Mouse (Mus musculus) midbrain, embryonic 15.5 days (tissue): Measurements from ENCODE around the gene Gcnt3. TPM values are rescaled to one million over a fixed set of nuclear protein-coding genes. Genes with fewer than 3 reads are reported as not detected.

ENCODE experiments used
- ATAC-seq: fragments of 200-750 bp; cut with Nextera tagmentation; replicated peaks from 2 replicates; pipeline ENCODE4 v1.8.0; 2017; ENCODE audit warnings: moderate TSS enrichment
- H3K27ac ChIP-seq: fragments of 300-500 bp; sonication (generic); 2 replicates; pipeline ENCODE4 v1.5.1; 2015; ENCODE audit warnings: mild to moderate bottlenecking, inconsistent platforms
- H3K27me3 ChIP-seq: fragments of 300-500 bp; sonication (generic); replicated peaks from 2 replicates; pipeline ENCODE4 v1.6.1; 2015; ENCODE audit warnings: inconsistent platforms
- H3K36me3 ChIP-seq: fragments of 300-500 bp; sonication (generic); replicated peaks from 2 replicates; pipeline ENCODE4 v1.6.1; 2015; ENCODE audit warnings: inconsistent platforms
- H3K4me1 ChIP-seq: fragments of 300-500 bp; sonication (generic); 2 replicates; pipeline ENCODE4 v1.6.1; 2015; ENCODE audit warnings: inconsistent platforms
- H3K4me2 ChIP-seq: fragments of 300-500 bp; sonication (generic); 2 replicates; pipeline ENCODE4 v1.6.1; 2015; ENCODE audit warnings: inconsistent platforms, mild to moderate bottlenecking, moderate library complexity
- H3K4me3 ChIP-seq: fragments of 300-500 bp; sonication (generic); 2 replicates; pipeline ENCODE4 v1.5.1; 2015; ENCODE audit warnings: mild to moderate bottlenecking, inconsistent platforms
- H3K9ac ChIP-seq: fragments of 300-500 bp; sonication (generic); 2 replicates; pipeline ENCODE4 v1.6.1; 2015; ENCODE audit warnings: mild to moderate bottlenecking, inconsistent platforms
- H3K9me3 ChIP-seq: fragments of 300-500 bp; sonication (generic); 2 replicates; pipeline ENCODE4 v1.6.1; 2016; ENCODE audit warnings: inconsistent platforms
- WGBS: fragments of 180-500 bp; shearing (Covaris S2); methylation state at CpG from one replicate; pipeline ENCODE4 v1.1.7; 2015; ENCODE audit warnings: mixed read lengths; 5-methylcytosine and 5-hydroxymethylcytosine counted together
- polyA plus RNA-seq: library from polyadenylated mRNA; unstranded; fragments of >200 nt; fragmentation: Nextera tagmentation; extraction: Ambion mirVana; gene quantifications from 2 replicates; pipeline ENCODE4 v1.2.1, GENCODE M21; 2015

Gene Gcnt3
- polyA plus RNA-seq, 1 experiment from 2014 or later = not detected

GRCm38 (mm10) chr9:70067497-70067896, 29.6 kb upstream of the Gcnt3 start:
- H3K9me3 ChIP-seq = no peaks in the 10 kb centered on the region
- no peaks in the 10 kb centered on the region for H3K27me3 ChIP-seq
- no peak overlapping the region for H3K4me2 ChIP-seq
- H3K27ac ChIP-seq = no peak overlapping the region
- 92% methylated on average over 3 of the region's 3 CpGs for WGBS
- no peak overlapping the region for H3K4me3 ChIP-seq
- H3K9ac ChIP-seq = no peak overlapping the region
- H3K4me1 ChIP-seq = no peaks in the 10 kb centered on the region
- no peak for ATAC-seq
- no peaks in the 10 kb centered on the region for H3K36me3 ChIP-seq

- Histone ChIP-seq H3K4me1 (no peaks in the 10 kb centered on the region), H3K4me2 (no peak overlapping the region), H3K27me3 (no peaks in the 10 kb centered on the region), H3K27ac (no peak overlapping the region), H3K36me3 (no peaks in the 10 kb centered on the region), H3K9me3 (no peaks in the 10 kb centered on the region), H3K9ac (no peak overlapping the region), H3K4me3 (no peak overlapping the region)
- ATAC-seq = no peak
- 90% methylated on average over 3 of the region's 3 CpGs for WGBS
These were observed 24.1 kb upstream of the Gcnt3 start for GRCm38 (mm10) chr9:70062012-70062411.

GRCm38 (mm10) chr9:70053411-70053810, 15.5 kb upstream of the Gcnt3 start:
- WGBS = 32% methylated on average over 3 of the region's 3 CpGs
- Histone ChIP-seq H3K27me3 (no peaks in the 10 kb centered on the region), H3K27ac (no peak overlapping the region)

GRCm38 (mm10) chr9:70052730-70053129, 14.8 kb upstream of the Gcnt3 start:
- ATAC-seq = no peak
- Histone ChIP-seq H3K27ac (no peak overlapping the region), H3K4me3 (no peak overlapping the region), H3K9ac (no peak overlapping the region), H3K27me3 (no peaks in the 10 kb centered on the region), H3K9me3 (no peaks in the 10 kb centered on the region), H3K4me1 (0 out of 2 replicates have a peak, but pooled peaks cover 6% of the 10 kb centered on the region), H3K36me3 (no peaks in the 10 kb centered on the region), H3K4me2 (no peak overlapping the region)
- 71% methylated on average over 3 of the region's 3 CpGs for WGBS

More at GRCm38 (mm10) chr9:70053411-70053810, 15.5 kb upstream of the Gcnt3 start:
- H3K36me3 ChIP-seq = no peaks in the 10 kb centered on the region
- no peak overlapping the region for H3K4me3 ChIP-seq
- H3K4me2 ChIP-seq = no peak overlapping the region
- 0 out of 2 replicates have a peak, but pooled peaks cover 6% of the 10 kb centered on the region for H3K4me1 ChIP-seq
- no peak for ATAC-seq
- no peak overlapping the region for H3K9ac ChIP-seq
- H3K9me3 ChIP-seq = no peaks in the 10 kb centered on the region

- Histone ChIP-seq H3K27ac (no peak overlapping the region), H3K27me3 (no peaks in the 10 kb centered on the region), H3K36me3 (no peaks in the 10 kb centered on the region), H3K4me3 (no peak overlapping the region), H3K9me3 (no peaks in the 10 kb centered on the region), H3K4me1 (0 out of 2 replicates have a peak, but pooled peaks cover 6% of the 10 kb centered on the region), H3K4me2 (no peak overlapping the region), H3K9ac (no peak overlapping the region)
- WGBS = 44% methylated on average over 8 of the region's 8 CpGs
- no peak for ATAC-seq
These were observed 12.0 kb upstream of the Gcnt3 start for GRCm38 (mm10) chr9:70049839-70050238.

GRCm38 (mm10) chr9:70049416-70049783, 11.5 kb upstream of the Gcnt3 start:
- H3K36me3 ChIP-seq = no peaks in the 10 kb centered on the region
- no peak overlapping the region for H3K4me2 ChIP-seq
- 0 out of 2 replicates have a peak overlapping the region, but pooled peaks have one; percentile 53 for H3K27ac ChIP-seq
- H3K9ac ChIP-seq = no peak overlapping the region
- 0 out of 2 replicates have a peak, but pooled peaks cover 6% of the 10 kb centered on the region for H3K4me1 ChIP-seq
- no peak overlapping the region for H3K4me3 ChIP-seq
- no peaks in the 10 kb centered on the region for H3K9me3 ChIP-seq
- H3K27me3 ChIP-seq = no peaks in the 10 kb centered on the region
- 23% methylated on average over 3 of the region's 3 CpGs for WGBS
- ATAC-seq = no peak

- no peaks in the 10 kb centered on the region for H3K9me3 ChIP-seq
- H3K36me3 ChIP-seq = no peaks in the 10 kb centered on the region
- H3K4me2 ChIP-seq = no peak overlapping the region
- no peak overlapping the region for H3K9ac ChIP-seq
- 0 out of 2 replicates have a peak overlapping the region, but pooled peaks have one; percentile 53 for H3K27ac ChIP-seq
- H3K4me3 ChIP-seq = no peak overlapping the region
- H3K4me1 ChIP-seq = 0 out of 2 replicates have a peak, but pooled peaks cover 6% of the 10 kb centered on the region
- no peak for ATAC-seq
- no peaks in the 10 kb centered on the region for H3K27me3 ChIP-seq
- 55% methylated on average over 6 of the region's 6 CpGs for WGBS
These were observed 11.0 kb upstream of the Gcnt3 start for GRCm38 (mm10) chr9:70048751-70049415.

- H3K4me1 ChIP-seq = 0 out of 2 replicates have a peak, but pooled peaks cover 6% of the 10 kb centered on the region
- H3K4me2 ChIP-seq = no peak overlapping the region
- 49% methylated on average over 5 of the region's 5 CpGs for WGBS
- H3K27ac ChIP-seq = no peak overlapping the region
- no peaks in the 10 kb centered on the region for H3K27me3 ChIP-seq
- H3K9ac ChIP-seq = no peak overlapping the region
- H3K36me3 ChIP-seq = no peaks in the 10 kb centered on the region
- no peaks in the 10 kb centered on the region for H3K9me3 ChIP-seq
- no peak overlapping the region for H3K4me3 ChIP-seq
- ATAC-seq = no peak
These were observed 10.4 kb upstream of the Gcnt3 start for GRCm38 (mm10) chr9:70048280-70048679.

GRCm38 (mm10) chr9:70047839-70048238, 10.0 kb upstream of the Gcnt3 start:
- ATAC-seq = no peak
- no peaks in the 10 kb centered on the region for H3K36me3 ChIP-seq
- WGBS = 70% methylated on average over 3 of the region's 3 CpGs

GRCm38 (mm10) chr9:70046255-70046654, 8.4 kb upstream of the Gcnt3 start:
- H3K9me3 ChIP-seq = no peaks in the 10 kb centered on the region
- H3K27me3 ChIP-seq = no peaks in the 10 kb centered on the region
- no peak overlapping the region for H3K9ac ChIP-seq
- WGBS = 87% methylated on average over 6 of the region's 6 CpGs
- H3K4me1 ChIP-seq = 0 out of 2 replicates have a peak, but pooled peaks cover 6% of the 10 kb centered on the region
- H3K4me3 ChIP-seq = no peak overlapping the region
- no peak for ATAC-seq
- H3K4me2 ChIP-seq = no peak overlapping the region
- no peaks in the 10 kb centered on the region for H3K36me3 ChIP-seq
- no peak overlapping the region for H3K27ac ChIP-seq

More at GRCm38 (mm10) chr9:70047839-70048238, 10.0 kb upstream of the Gcnt3 start:
- Histone ChIP-seq H3K9me3 (no peaks in the 10 kb centered on the region), H3K4me2 (no peak overlapping the region), H3K4me3 (no peak overlapping the region), H3K27ac (no peak overlapping the region), H3K27me3 (no peaks in the 10 kb centered on the region), H3K4me1 (0 out of 2 replicates have a peak, but pooled peaks cover 6% of the 10 kb centered on the region), H3K9ac (no peak overlapping the region)

GRCm38 (mm10) chr9:70044865-70045264, 7.0 kb upstream of the Gcnt3 start:
- Histone ChIP-seq H3K9ac (no peak overlapping the region), H3K27ac (no peak overlapping the region), H3K9me3 (no peaks in the 10 kb centered on the region), H3K27me3 (no peaks in the 10 kb centered on the region), H3K4me1 (0 out of 2 replicates have a peak, but pooled peaks cover 6% of the 10 kb centered on the region), H3K4me2 (no peak overlapping the region), H3K36me3 (no peaks in the 10 kb centered on the region), H3K4me3 (no peak overlapping the region)
- ATAC-seq = no peak
- 86% methylated on average over 2 of the region's 2 CpGs for WGBS

GRCm38 (mm10) chr9:70042935-70043334, 5.0 kb upstream of the Gcnt3 start:
- H3K27me3 ChIP-seq = no peaks in the 10 kb centered on the region
- no peak overlapping the region for H3K9ac ChIP-seq
- no peaks in the 10 kb centered on the region for H3K9me3 ChIP-seq
- ATAC-seq = no peak
- H3K36me3 ChIP-seq = no peaks in the 10 kb centered on the region
- H3K4me3 ChIP-seq = no peak overlapping the region
- no peak overlapping the region for H3K27ac ChIP-seq
- 50% methylated on average over 1 of the region's 1 CpGs for WGBS
- H3K4me2 ChIP-seq = no peak overlapping the region
- no peaks in the 10 kb centered on the region for H3K4me1 ChIP-seq

- ATAC-seq = no peak
- no peaks in the 10 kb centered on the region for H3K36me3 ChIP-seq
- no peaks in the 10 kb centered on the region for H3K4me1 ChIP-seq
- no peaks in the 10 kb centered on the region for H3K27me3 ChIP-seq
- H3K9ac ChIP-seq = no peak overlapping the region
- 96% methylated on average over 4 of the region's 4 CpGs for WGBS
- no peaks in the 10 kb centered on the region for H3K9me3 ChIP-seq
- no peak overlapping the region for H3K4me3 ChIP-seq
- no peak overlapping the region for H3K4me2 ChIP-seq
- no peak overlapping the region for H3K27ac ChIP-seq
These were observed 4.2 kb upstream of the Gcnt3 start for GRCm38 (mm10) chr9:70042137-70042536.
